Mouse (Mus musculus) intestine, embryonic 15.5 days (tissue): ENCODE measurements at regions not wholly inside any gene's neighbourhood (a gene's known extent, or its start where the extent isn't known, plus 50 kb on each side); places are given as distances from the start of the nearest gene placed in this dataset.

Experiments used
- ATAC-seq: fragments of 200-750 bp; cut with Nextera tagmentation; 2 replicates; pipeline ENCODE4 v1.8.0; 2017; ENCODE audit warnings: moderate TSS enrichment, moderate library complexity
- H3K27ac ChIP-seq: fragments of 300-500 bp; sonication (generic); 2 replicates; pipeline ENCODE4 v1.5.1; 2015; ENCODE audit warnings: mild to moderate bottlenecking, inconsistent platforms
- H3K27me3 ChIP-seq: fragments of 300-500 bp; sonication (generic); replicated peaks from 2 replicates; pipeline ENCODE4 v1.6.1; 2015; ENCODE audit warnings: inconsistent platforms
- H3K36me3 ChIP-seq: fragments of 300-500 bp; sonication (generic); 2 replicates; pipeline ENCODE4 v1.6.1; 2015; ENCODE audit warnings: inconsistent platforms
- H3K4me1 ChIP-seq: fragments of 300-500 bp; sonication (generic); replicated peaks from 2 replicates; pipeline ENCODE4 v1.6.1; 2015; ENCODE audit warnings: inconsistent platforms
- H3K4me2 ChIP-seq: fragments of 300-500 bp; sonication (generic); replicated peaks from 2 replicates; pipeline ENCODE4 v1.6.1; 2015; ENCODE audit warnings: mild to moderate bottlenecking, inconsistent platforms
- H3K4me3 ChIP-seq: fragments of 300-500 bp; sonication (generic); replicated peaks from 2 replicates; pipeline ENCODE4 v1.5.1; 2015; ENCODE audit warnings: inconsistent platforms
- H3K9ac ChIP-seq: fragments of 300-500 bp; sonication (generic); 2 replicates; pipeline ENCODE4 v1.6.1; 2015; ENCODE audit warnings: inconsistent platforms
- H3K9me3 ChIP-seq: fragments of 300-500 bp; sonication (generic); 2 replicates; pipeline ENCODE4 v1.6.1; 2016; ENCODE audit warnings: inconsistent platforms
- WGBS: fragments of 180-500 bp; shearing (Covaris S2); methylation state at CpG from one replicate; pipeline ENCODE4 v1.1.7; 2015; 5-methylcytosine and 5-hydroxymethylcytosine counted together

- Histone ChIP-seq H3K27me3 (no peaks in the 10 kb centered on the region; the same call in 1 of the 2 replicates), H3K27ac (no peak overlapping the region), H3K4me3 (no peak overlapping the region), H3K9ac (no peak overlapping the region), H3K36me3 (no peaks in the 10 kb centered on the region), H3K9me3 (no peaks in the 10 kb centered on the region), H3K4me2 (no peak overlapping the region), H3K4me1 (no peaks in the 10 kb centered on the region)
- ATAC-seq: no peak; the same call in 1 of the 2 replicates
- WGBS: 43% methylated on average over 9 of the region's 9 CpGs
Measured at GRCm38 (mm10) chr15:86645244-86645643, 431.0 kb downstream of the Tbc1d22a start.

- H3K36me3 ChIP-seq: no peaks in the 10 kb centered on the region
- no peak for ATAC-seq
- 81% methylated on average over 3 of the region's 3 CpGs for WGBS
- H3K9ac ChIP-seq: no peak overlapping the region
- no peak overlapping the region for H3K4me2 ChIP-seq
- H3K27me3 ChIP-seq: no peaks in the 10 kb centered on the region; the same call in 1 of the 2 replicates
- H3K9me3 ChIP-seq: no peaks in the 10 kb centered on the region
- H3K4me1 ChIP-seq: no peaks in the 10 kb centered on the region
- no peak overlapping the region for H3K27ac ChIP-seq
- H3K4me3 ChIP-seq: no peak overlapping the region
Measured at GRCm38 (mm10) chr15:86648131-86648530, 433.9 kb downstream of the Tbc1d22a start.

GRCm38 (mm10) chr15:86673096-86673520, 458.8 kb downstream of the Tbc1d22a start:
- Histone ChIP-seq H3K27me3 (no peaks in the 10 kb centered on the region), H3K9ac (no peak overlapping the region), H3K36me3 (no peaks in the 10 kb centered on the region), H3K4me3 (no peak overlapping the region), H3K9me3 (no peaks in the 10 kb centered on the region), H3K4me1 (no peaks in the 10 kb centered on the region), H3K4me2 (no peak overlapping the region), H3K27ac (no peak overlapping the region)
- no peak for ATAC-seq
- WGBS: 31% methylated on average over 9 of the region's 9 CpGs

GRCm38 (mm10) chr15:86677016-86677415, 462.8 kb downstream of the Tbc1d22a start:
- Histone ChIP-seq H3K4me1 (no peaks in the 10 kb centered on the region), H3K9ac (no peak overlapping the region), H3K4me2 (no peak overlapping the region), H3K27me3 (no peaks in the 10 kb centered on the region), H3K9me3 (no peaks in the 10 kb centered on the region), H3K4me3 (no peak overlapping the region), H3K27ac (no peak overlapping the region), H3K36me3 (no peaks in the 10 kb centered on the region)
- 85% methylated on average over 7 of the region's 7 CpGs for WGBS
- ATAC-seq: no peak

GRCm38 (mm10) chr15:86683081-86683480, 468.8 kb downstream of the Tbc1d22a start:
- H3K36me3 ChIP-seq: no peaks in the 10 kb centered on the region
- no peak overlapping the region for H3K27ac ChIP-seq
- H3K4me3 ChIP-seq: no peak overlapping the region
- H3K9ac ChIP-seq: no peak overlapping the region
- no peaks in the 10 kb centered on the region for H3K4me1 ChIP-seq
- no peak for ATAC-seq
- H3K27me3 ChIP-seq: no peaks in the 10 kb centered on the region
- no peak overlapping the region for H3K4me2 ChIP-seq
- WGBS: 89% methylated on average over 12 of the region's 12 CpGs
- H3K9me3 ChIP-seq: no peaks in the 10 kb centered on the region

- H3K27me3 ChIP-seq: no peaks in the 10 kb centered on the region
- no peaks in the 10 kb centered on the region for H3K4me1 ChIP-seq
- H3K36me3 ChIP-seq: no peaks in the 10 kb centered on the region
- no peak overlapping the region for H3K9ac ChIP-seq
- no peaks in the 10 kb centered on the region for H3K9me3 ChIP-seq
- no peak overlapping the region for H3K27ac ChIP-seq
- H3K4me2 ChIP-seq: no peak overlapping the region
- ATAC-seq: no peak
- 54% methylated on average over 8 of the region's 8 CpGs for WGBS
- no peak overlapping the region for H3K4me3 ChIP-seq
Measured at GRCm38 (mm10) chr15:86689694-86690093, 475.4 kb downstream of the Tbc1d22a start.

GRCm38 (mm10) chr15:86696806-86697205, 482.5 kb downstream of the Tbc1d22a start:
- Histone ChIP-seq H3K4me1 (no peaks in the 10 kb centered on the region), H3K9ac (no peak overlapping the region), H3K9me3 (no peaks in the 10 kb centered on the region), H3K4me3 (no peak overlapping the region), H3K27ac (no peak overlapping the region), H3K27me3 (no peaks in the 10 kb centered on the region), H3K36me3 (no peaks in the 10 kb centered on the region), H3K4me2 (no peak overlapping the region)
- ATAC-seq: no peak
- 89% methylated on average over 4 of the region's 4 CpGs for WGBS

- Histone ChIP-seq H3K27ac (no peak overlapping the region), H3K9me3 (no peaks in the 10 kb centered on the region)
- 89% methylated on average over 2 of the region's 2 CpGs for WGBS
Measured at GRCm38 (mm10) chr15:86710429-86710828, 496.2 kb downstream of the Tbc1d22a start.

GRCm38 (mm10) chr15:86718376-86718775, 504.1 kb downstream of the Tbc1d22a start:
- no peaks in the 10 kb centered on the region for H3K9me3 ChIP-seq
- WGBS: 52% methylated on average over 9 of the region's 9 CpGs
- no peak for ATAC-seq

More at GRCm38 (mm10) chr15:86710429-86710828, 496.2 kb downstream of the Tbc1d22a start:
- Histone ChIP-seq H3K4me1 (no peaks in the 10 kb centered on the region), H3K4me3 (no peak overlapping the region), H3K27me3 (no peaks in the 10 kb centered on the region), H3K36me3 (no peaks in the 10 kb centered on the region), H3K9ac (no peak overlapping the region), H3K4me2 (no peak overlapping the region)
- ATAC-seq: no peak

GRCm38 (mm10) chr15:86719088-86719487, 504.8 kb downstream of the Tbc1d22a start:
- ATAC-seq: no peak
- H3K9me3 ChIP-seq: no peaks in the 10 kb centered on the region

More at GRCm38 (mm10) chr15:86718376-86718775, 504.1 kb downstream of the Tbc1d22a start:
- Histone ChIP-seq H3K27ac (no peak overlapping the region), H3K4me3 (no peak overlapping the region), H3K4me1 (no peaks in the 10 kb centered on the region), H3K4me2 (no peak overlapping the region), H3K27me3 (no peaks in the 10 kb centered on the region), H3K9ac (no peak overlapping the region), H3K36me3 (no peaks in the 10 kb centered on the region)

GRCm38 (mm10) chr15:86721131-86721530, 506.9 kb downstream of the Tbc1d22a start:
- Histone ChIP-seq H3K27ac (no peak overlapping the region), H3K9me3 (no peaks in the 10 kb centered on the region)

More at GRCm38 (mm10) chr15:86719088-86719487, 504.8 kb downstream of the Tbc1d22a start:
- Histone ChIP-seq H3K9ac (no peak overlapping the region), H3K27ac (no peak overlapping the region), H3K36me3 (no peaks in the 10 kb centered on the region), H3K4me2 (no peak overlapping the region), H3K4me1 (no peaks in the 10 kb centered on the region), H3K27me3 (no peaks in the 10 kb centered on the region), H3K4me3 (no peak overlapping the region)
- 85% methylated on average over 12 of the region's 12 CpGs for WGBS

GRCm38 (mm10) chr15:86737945-86738344, 523.7 kb downstream of the Tbc1d22a start:
- Histone ChIP-seq H3K4me1 (no peaks in the 10 kb centered on the region), H3K9ac (no peak overlapping the region), H3K27ac (no peak overlapping the region), H3K27me3 (no peaks in the 10 kb centered on the region), H3K4me2 (no peak overlapping the region), H3K4me3 (no peak overlapping the region), H3K9me3 (no peaks in the 10 kb centered on the region), H3K36me3 (no peaks in the 10 kb centered on the region)
- no peak for ATAC-seq

More at GRCm38 (mm10) chr15:86721131-86721530, 506.9 kb downstream of the Tbc1d22a start:
- no peaks in the 10 kb centered on the region for H3K27me3 ChIP-seq
- no peaks in the 10 kb centered on the region for H3K4me1 ChIP-seq
- 50% methylated on average over 5 of the region's 5 CpGs for WGBS
- no peak for ATAC-seq
- no peak overlapping the region for H3K4me3 ChIP-seq
- H3K4me2 ChIP-seq: no peak overlapping the region
- H3K36me3 ChIP-seq: no peaks in the 10 kb centered on the region
- H3K9ac ChIP-seq: no peak overlapping the region

GRCm38 (mm10) chr15:86738356-86738755, 524.1 kb downstream of the Tbc1d22a start:
- Histone ChIP-seq H3K36me3 (no peaks in the 10 kb centered on the region), H3K4me3 (no peak overlapping the region), H3K9ac (no peak overlapping the region), H3K27ac (no peak overlapping the region), H3K4me1 (no peaks in the 10 kb centered on the region), H3K27me3 (no peaks in the 10 kb centered on the region), H3K4me2 (no peak overlapping the region), H3K9me3 (no peaks in the 10 kb centered on the region)
- ATAC-seq: no peak
- WGBS: 27% methylated on average over 5 of the region's 5 CpGs
